Mouse (Mus musculus): Measurements from ENCODE around the gene Slc11a1.
"Not testable (repeated sequence)": the region's sequence is repeated elsewhere in the genome, so short reads cannot be mapped to it uniquely, and the experiment has no call there.

Gene Slc11a1

DNA sequence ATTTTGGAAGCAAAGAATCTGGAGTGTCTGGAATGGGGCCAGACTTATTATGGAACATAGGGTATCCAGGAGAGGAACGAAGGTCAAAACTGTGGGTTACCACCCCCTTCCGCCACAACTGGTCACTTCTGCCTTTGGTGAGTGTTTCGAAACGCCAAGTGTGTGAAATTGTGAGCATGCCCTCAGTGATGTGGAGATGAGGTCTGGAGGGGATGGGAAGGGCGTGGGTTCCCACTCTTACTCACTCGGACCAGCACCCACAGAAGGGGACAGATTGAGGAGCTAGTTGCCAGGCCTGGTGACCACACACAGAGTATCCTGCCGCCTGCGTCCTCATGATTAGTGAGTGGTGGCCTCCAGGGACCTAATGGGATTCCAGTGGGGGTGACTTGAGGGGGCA, at the start of gene Slc11a1:
Gene Slc11a1 (plus strand): TSS at position 216 of the 400 bp plus-strand sequence.
- no peak for DNase-seq (ENCODE audit: low spot score in 2 of 2)

- DNase-seq (ENCODE audit: low spot score in 2 of 2): not testable (repeated sequence)
These were observed 48.1 kb upstream of the Slc11a1 start for GRCm38 (mm10) chr1:74326916-74327315.

DNA sequence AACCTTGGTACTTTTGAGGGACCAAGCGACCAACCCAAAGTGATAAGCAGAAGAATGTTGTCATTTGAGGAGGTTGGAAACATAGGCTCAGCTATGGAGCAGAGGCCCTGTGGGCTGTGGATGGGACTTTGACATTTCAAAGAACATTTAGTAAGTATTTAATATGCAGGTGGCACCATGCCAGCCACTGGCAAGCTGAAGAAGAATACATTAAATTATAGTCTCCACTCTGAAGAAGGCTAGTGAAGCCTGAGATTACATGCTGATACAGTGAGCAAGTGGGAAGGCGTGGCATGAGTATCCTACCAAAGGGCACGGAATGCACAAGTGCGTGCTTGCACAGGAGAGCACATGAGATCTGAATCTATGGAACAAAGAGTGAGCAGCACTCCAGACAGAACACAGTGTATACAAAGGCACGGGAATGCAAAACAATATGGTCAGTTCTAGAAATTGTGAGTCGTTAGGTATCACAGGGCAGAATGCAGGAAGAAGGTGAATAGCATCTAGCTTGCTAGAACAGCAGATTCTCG, 45.0 kb upstream of the Slc11a1 start:
- no peak for DNase-seq (ENCODE audit: low spot score in 2 of 2)

DNA sequence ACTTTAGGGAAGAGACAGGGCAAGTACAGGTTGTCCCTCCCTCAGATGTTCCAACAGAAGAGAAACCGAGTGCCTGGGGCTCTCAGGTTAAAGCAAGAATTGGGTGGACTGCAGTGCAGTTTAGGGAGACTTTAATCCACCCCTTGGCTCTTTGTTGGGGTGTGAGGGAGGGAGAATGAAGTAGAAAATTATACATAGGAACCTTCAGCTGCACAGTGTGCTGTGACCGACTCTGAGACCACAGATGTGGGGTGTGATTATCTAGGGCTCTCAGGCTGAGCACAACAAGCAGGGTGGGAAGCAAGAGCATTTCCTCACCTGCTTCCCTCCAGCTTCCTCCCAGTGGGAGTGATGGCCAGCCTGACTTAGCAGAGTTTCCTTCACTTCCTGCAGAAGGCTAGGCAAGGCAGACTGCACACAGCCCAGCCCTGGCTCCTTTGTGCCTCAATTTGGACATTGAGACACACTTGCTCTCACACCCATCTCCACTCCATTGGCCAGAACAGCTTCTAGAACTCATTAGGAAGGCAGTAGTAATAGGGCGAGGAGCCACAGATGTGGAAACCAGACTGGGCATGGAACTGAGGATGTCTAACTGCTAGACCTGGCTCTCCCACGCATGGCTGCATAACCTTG, 43.8 kb upstream of the Slc11a1 start:
- DNase-seq (ENCODE audit: low spot score in 2 of 2): no peak

- peak; percentile 97 for DNase-seq (ENCODE audit: low spot score in 2 of 2)
These were observed 42.7 kb upstream of the Slc11a1 start for GRCm38 (mm10) chr1:74332241-74332763.

DNA sequence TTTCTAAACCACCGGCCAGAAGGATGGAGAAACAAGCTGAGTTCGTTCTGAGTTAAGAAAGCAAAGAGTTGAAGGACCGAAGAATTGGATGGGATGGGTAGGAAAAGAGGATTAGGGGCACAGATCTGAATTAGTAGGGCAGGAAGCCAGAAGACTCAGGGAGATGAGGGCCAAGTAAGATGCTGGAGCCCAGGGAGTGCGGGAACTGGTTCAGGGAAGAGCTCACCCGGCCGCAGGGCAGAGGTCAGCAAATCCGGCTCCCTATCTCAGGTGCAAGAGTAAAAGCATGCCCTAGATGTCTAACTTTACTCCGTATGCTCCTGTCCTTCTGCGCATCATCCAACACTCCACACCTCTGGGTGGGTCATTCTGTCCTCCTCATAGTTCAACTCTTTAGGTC, 42.1 kb upstream of the Slc11a1 start:
- no peak for DNase-seq (ENCODE audit: low spot score in 2 of 2)

DNA sequence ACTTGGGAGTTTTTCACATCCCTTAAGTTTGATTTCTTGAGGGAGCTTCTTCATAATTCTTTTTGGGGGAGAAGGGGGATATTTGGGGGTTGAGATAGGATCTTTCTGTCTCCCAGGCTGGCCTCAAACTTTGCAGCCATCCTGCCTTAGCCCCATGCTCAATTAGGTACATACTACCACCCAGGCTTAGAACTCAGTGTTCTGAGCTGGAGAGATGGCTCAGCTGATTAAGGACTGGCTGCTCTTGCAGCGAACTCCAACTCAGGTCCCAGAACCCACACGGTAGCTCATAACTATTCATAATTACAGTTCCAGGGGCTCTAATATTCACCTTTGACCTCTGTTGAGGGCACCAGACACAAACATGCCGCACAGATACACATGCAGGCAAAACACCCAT, 40.4 kb upstream of the Slc11a1 start:
- DNase-seq (ENCODE audit: low spot score in 2 of 2): no peak

DNA sequence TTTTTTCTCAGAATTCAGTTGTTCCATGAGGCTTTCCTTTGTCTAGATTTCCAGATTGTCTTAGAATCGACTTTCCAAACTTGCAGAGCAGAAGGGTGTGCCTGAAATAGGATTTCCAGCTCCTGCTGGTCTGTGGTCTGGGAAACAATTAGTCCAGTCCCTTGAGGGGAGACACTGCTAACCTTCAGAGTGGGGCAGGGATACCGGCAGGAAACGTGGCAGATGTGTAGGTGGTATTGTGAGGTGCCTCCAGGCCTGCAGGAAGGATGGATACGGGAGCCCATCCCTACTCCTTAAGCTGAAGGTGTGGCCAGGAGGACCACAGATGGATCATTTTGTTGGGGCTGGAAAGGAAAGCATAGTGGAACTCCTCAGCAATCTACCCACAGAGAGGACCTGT, 40.0 kb upstream of the Slc11a1 start:
- DNase-seq (ENCODE audit: low spot score in 2 of 2): no peak

- DNase-seq (ENCODE audit: low spot score in 2 of 2): no peak
These were observed 39.4 kb upstream of the Slc11a1 start for GRCm38 (mm10) chr1:74335436-74336170.

DNA sequence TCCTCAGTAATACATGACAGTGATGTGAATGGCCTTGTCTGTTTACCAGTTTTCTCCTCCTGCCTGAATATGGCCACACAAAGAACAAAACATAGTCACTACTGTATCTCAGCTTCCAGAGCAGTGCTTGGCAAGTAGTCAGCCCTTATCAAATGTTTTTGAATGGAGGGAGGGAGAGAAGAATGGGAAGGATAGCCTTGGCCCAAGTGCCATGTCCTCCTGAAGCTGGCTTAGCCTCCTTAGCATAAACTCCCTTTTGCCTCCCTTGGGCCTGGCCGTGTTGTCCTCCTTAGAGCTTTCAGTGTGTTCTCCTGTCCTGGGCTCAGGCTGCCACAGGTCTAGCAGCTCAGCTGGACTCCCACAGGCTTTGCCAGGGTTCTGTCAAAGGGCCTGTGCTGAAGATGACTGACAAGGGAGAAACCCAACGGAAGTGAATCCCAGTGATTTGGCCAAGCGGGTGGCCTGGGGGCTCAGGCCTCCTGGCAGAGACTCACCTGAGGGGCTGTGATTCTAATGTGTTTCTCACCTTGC, 37.7 kb upstream of the Slc11a1 start:
- DNase-seq (ENCODE audit: low spot score in 2 of 2): no peak

DNA sequence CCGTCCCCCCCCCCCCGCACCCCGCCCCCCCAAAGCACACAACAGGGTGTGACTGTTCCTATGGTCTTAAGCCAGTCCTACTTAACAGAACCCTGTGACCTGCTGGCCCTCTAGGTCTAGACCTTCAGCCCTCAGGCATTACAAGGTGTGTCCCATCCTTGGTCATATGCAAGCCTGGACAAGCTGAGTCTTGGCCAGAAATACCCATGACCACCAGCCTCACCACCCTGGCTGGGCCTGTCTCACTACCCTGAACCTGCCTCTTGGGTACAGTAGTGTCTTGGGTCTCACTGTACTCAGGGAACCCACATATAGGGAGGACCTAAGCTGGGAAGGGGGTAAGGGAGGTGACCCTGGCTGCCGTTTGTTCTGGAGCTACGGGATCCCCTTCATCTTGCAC, 37.0 kb upstream of the Slc11a1 start:
- no peak for DNase-seq (ENCODE audit: low spot score in 2 of 2)

- no peak for DNase-seq (ENCODE audit: low spot score in 2 of 2)
These were observed 36.4 kb upstream of the Slc11a1 start for GRCm38 (mm10) chr1:74338626-74339025.

- no peak for DNase-seq (ENCODE audit: low spot score in 2 of 2)
These were observed 35.1 kb upstream of the Slc11a1 start for GRCm38 (mm10) chr1:74339917-74340316.

- peak; percentile 81 to 85 for DNase-seq (ENCODE audit: low spot score in 2 of 2)
These were observed 34.6 kb upstream of the Slc11a1 start for GRCm38 (mm10) chr1:74340361-74340764.

DNA sequence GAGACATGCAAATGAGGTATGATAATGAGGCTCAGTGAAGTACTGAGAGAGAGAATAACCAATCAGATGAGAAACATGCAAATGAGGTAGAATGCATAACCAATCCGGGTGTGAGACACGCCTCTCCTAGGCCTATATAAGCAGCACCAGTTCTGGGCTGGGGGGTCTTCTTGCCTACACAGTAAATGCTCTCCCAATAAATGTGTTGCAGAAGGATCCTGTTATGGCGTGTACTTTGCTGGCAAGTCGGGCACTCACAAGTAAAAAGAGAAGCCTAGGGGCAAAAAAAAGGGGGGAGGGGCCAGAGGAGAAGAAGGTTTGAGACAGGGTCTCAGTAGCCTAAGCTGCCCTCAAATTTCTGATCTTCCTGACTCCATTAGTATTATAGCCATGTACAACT, 34.0 kb upstream of the Slc11a1 start:
- not testable (repeated sequence) for DNase-seq (ENCODE audit: low spot score in 2 of 2)

DNA sequence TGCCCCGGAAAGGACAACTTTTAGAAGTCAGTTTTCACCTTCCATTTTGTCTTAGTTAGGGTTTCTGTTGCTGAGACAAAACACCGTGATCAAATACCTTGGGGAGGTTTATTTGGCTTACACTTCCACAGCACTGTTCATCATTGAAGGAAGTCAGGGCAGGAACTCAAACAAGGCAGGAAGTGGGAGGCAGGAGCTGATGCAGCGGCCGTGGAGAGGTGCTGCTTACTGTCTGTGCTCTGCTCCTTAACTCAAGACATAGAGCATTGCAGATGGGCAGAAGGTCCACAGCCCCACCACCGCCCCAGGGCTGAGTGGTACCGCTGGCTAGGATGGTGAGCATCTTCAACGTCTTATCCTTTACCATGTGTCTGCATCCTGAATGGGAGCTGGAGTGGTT, 33.1 kb upstream of the Slc11a1 start:
- DNase-seq (ENCODE audit: low spot score in 2 of 2): no peak

GRCm38 (mm10) chr1:74342308-74342707, 32.7 kb upstream of the Slc11a1 start:
- no peak for DNase-seq (ENCODE audit: low spot score in 2 of 2)

DNA sequence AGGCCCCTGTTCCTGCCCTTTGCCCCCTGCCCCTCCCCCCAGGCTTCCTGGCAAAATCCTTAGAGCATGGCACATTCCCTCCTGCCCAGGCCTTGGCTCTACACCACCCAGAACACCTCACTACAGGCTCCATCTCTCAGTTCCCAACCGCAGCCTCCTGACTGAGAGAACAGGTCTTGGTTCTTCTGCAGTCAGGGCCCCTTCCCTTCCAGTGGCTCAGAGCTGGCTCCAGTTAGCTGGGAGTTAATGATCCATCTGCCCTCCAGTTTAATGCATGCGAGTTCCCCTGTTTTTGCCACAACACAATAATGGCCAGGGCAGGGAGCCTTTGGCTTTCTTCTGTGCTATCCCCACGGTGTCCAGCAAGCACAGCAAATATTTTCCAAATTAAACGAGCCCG, 31.8 kb upstream of the Slc11a1 start:
- no peak for DNase-seq (ENCODE audit: low spot score in 2 of 2)

DNA sequence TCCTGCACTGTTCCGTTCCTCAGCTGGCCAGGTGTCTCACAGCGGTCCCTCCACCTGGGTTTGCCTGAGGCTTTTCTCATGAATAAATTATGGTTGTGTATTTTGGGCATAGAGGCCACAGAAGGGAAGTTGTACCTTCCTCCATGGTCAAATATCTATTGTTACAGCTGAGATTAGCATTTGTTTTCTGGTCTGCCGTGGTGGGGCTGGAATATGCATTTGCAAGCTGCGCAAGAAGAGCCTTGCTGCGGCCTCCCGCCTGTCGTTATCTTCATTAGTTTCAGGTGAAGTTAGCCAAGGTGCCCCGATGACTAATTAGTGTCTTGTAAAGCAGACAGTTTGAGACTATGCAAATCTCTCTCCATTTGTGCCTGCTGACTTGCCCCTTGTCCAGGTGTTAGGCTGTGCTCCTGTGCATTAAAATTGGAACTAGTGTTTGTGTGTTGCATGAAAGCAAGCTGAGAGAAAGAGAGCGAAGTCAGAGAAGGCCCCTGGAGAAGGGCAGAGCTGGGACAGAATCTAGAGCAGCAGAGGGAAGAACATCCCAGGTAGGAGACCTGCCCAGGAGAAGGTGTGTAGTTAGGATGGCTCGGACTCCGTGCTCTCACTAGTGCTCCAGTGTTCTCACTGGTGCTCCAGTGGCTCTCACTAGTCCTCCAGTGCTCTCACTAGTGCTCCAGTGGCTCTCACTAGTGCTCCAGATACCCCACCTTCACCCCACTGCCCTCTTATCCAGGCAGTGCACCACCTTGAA, 30.7 kb upstream of the Slc11a1 start:
- DNase-seq (ENCODE audit: low spot score in 2 of 2): no peak

DNA sequence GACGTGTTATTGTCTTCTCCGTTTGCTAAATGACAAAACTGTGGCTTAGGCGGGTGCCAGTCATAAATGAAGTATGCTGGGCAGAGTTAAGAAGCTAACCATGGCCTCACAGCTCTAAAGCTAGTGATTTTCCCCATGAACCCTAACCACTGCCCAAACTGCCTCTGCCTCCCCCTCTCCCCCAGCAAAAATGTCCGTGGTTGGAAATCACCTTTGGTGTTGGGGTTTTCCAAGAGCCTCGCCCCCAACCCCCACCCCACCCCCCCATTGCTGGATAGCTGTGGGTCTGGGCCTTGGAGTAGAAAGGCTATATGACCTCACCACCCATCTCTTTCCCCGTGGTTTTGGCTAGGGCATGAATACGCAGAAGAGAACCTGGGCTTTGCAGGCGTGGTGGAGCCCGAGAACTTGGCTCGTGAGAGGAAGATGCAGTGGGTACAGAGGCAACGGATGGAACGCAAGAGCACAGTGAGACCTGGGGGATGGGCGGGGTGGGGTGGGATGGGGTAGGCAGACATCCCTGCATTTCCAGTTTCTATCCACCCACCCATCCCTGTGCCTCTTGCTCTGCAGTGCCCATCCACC, 23.7 kb upstream of the Slc11a1 start:
- DNase-seq (ENCODE audit: low spot score in 2 of 2): no peak

GRCm38 (mm10) chr1:74352532-74353096, 22.4 kb upstream of the Slc11a1 start:
- DNase-seq (ENCODE audit: low spot score in 2 of 2): no peak

Data from right cerebral cortex, postnatal 10 days (tissue).